In genomic region chr3:96828308-96828864, GRCm38 (mm10) we compare ENCODE assay signal across 19 mouse cellular contexts. TPM values are rescaled to one million over a fixed set of nuclear protein-coding genes. Genes with fewer than 3 reads are reported as not detected.
DNase-seq lines count a peak whose midpoint lies in the region; ATAC-seq and TF ChIP-seq lines count a peak whose summit lies in the region.
"Had no signal": no experiment of that assay in that cellular context is flagged by ENCODE, and none has a peak within 500 bp of the region (broad histone marks: within the 10 kb centered on the region; RNA-seq: fewer than 3 reads in every experiment).

No protein-coding gene starts in this region.

- no peaks in the 10 kb centered on the region for H3K36me3 ChIP-seq in heart, embryonic 11.5 days (ENCODE audit: control insufficient read depth, insufficient read depth, low read length)
- H3K36me3 ChIP-seq in stomach, embryonic 15.5 days = no peaks in the 10 kb centered on the region
- H3K36me3 ChIP-seq in stomach, postnatal 0 days (ENCODE audit: control insufficient read depth, insufficient read depth, low read length) = no peaks in the 10 kb centered on the region
- H3K36me3 ChIP-seq in midbrain, embryonic 13.5 days = no peaks in the 10 kb centered on the region
- H3K36me3 ChIP-seq: G1E; limb, embryonic 10.5 days; midbrain, embryonic 12.5 days had no signal

- no peak overlapping the region for H3K27ac ChIP-seq in heart, embryonic 11.5 days (ENCODE audit: low read depth, low read length)
- no peak overlapping the region for H3K27ac ChIP-seq in stomach, embryonic 15.5 days
- no peak overlapping the region for H3K27ac ChIP-seq in stomach, postnatal 0 days (replicated peaks)
- no peak overlapping the region for H3K27ac ChIP-seq in midbrain, embryonic 13.5 days
- H3K27ac ChIP-seq: limb, embryonic 10.5 days; liver, embryonic 14.5 days; midbrain, embryonic 12.5 days had no signal

- no peak for ATAC-seq in heart, embryonic 11.5 days (replicated peaks; ENCODE audit: insufficient number of reproducible peaks, low FRiP score, low TSS enrichment)
- no peak for ATAC-seq in stomach, embryonic 15.5 days (ENCODE audit: insufficient read depth, low FRiP score, low read depth)
- ATAC-seq in stomach, postnatal 0 days (ENCODE audit: low FRiP score, low TSS enrichment) = no peak
- peak; percentile 66; the same call in 1 of the 2 replicates for ATAC-seq in midbrain, embryonic 13.5 days

- TF ChIP-seq CTCF in stomach, postnatal 0 days (IDR thresholded peaks at IDR 0.05; ENCODE audit: low read depth) = no peak

- peaks cover 4% of the 10 kb centered on the region; the same call in 1 of the 2 replicates for H3K27me3 ChIP-seq in heart, embryonic 11.5 days (ENCODE audit: control insufficient read depth, insufficient read depth, low read length)
- no peaks in the 10 kb centered on the region for H3K27me3 ChIP-seq in stomach, embryonic 15.5 days (replicated peaks)
- no peaks in the 10 kb centered on the region for H3K27me3 ChIP-seq in stomach, postnatal 0 days (ENCODE audit: control insufficient read depth, insufficient read depth, low read length)
- no peaks in the 10 kb centered on the region for H3K27me3 ChIP-seq in midbrain, embryonic 13.5 days
- H3K27me3 ChIP-seq: midbrain, embryonic 12.5 days had no signal

- H3K9ac ChIP-seq in heart, embryonic 11.5 days (ENCODE audit: low read depth, low read length) = no peak overlapping the region
- H3K9ac ChIP-seq in stomach, embryonic 15.5 days = no peak overlapping the region
- no peak overlapping the region for H3K9ac ChIP-seq in stomach, postnatal 0 days (ENCODE audit: low read length)
- H3K9ac ChIP-seq in midbrain, embryonic 13.5 days (replicated peaks) = no peak overlapping the region
- H3K9ac ChIP-seq: liver, embryonic 14.5 days; midbrain, embryonic 12.5 days had no signal

- no peaks in the 10 kb centered on the region for H3K9me3 ChIP-seq in heart, embryonic 11.5 days (replicated peaks; ENCODE audit: control insufficient read depth, low read length)
- no peaks in the 10 kb centered on the region for H3K9me3 ChIP-seq in stomach, embryonic 15.5 days
- no peaks in the 10 kb centered on the region for H3K9me3 ChIP-seq in stomach, postnatal 0 days (ENCODE audit: control insufficient read depth, low read length)
- H3K9me3 ChIP-seq in midbrain, embryonic 13.5 days = no peaks in the 10 kb centered on the region
- H3K9me3 ChIP-seq: G1E; limb, embryonic 10.5 days; midbrain, embryonic 12.5 days had no signal

- H3K4me3 ChIP-seq in heart, embryonic 11.5 days (ENCODE audit: low read depth, low read length) = no peak overlapping the region
- H3K4me3 ChIP-seq in stomach, embryonic 15.5 days (replicated peaks) = no peak overlapping the region
- H3K4me3 ChIP-seq in stomach, postnatal 0 days (ENCODE audit: low read depth, low read length) = no peak overlapping the region
- no peak overlapping the region for H3K4me3 ChIP-seq in midbrain, embryonic 13.5 days (replicated peaks)
- H3K4me3 ChIP-seq: limb, embryonic 10.5 days; midbrain, embryonic 12.5 days had no signal

- no peak for DNase-seq in heart, adult 9 months (ENCODE audit: low spot score in 2 of 2)
- no peak for DNase-seq in stomach, postnatal 0 days (ENCODE audit: low spot score)
- DNase-seq in adrenal gland, adult 18-20 months (ENCODE audit: low spot score in 2 of 2) = no peak
- no peak for DNase-seq in left cerebral cortex, postnatal 36 days (ENCODE audit: low spot score in 2 of 2)
- no peak for DNase-seq in natural killer cell, adult 2 months (ENCODE audit: low spot score in 2 of 2)
- DNase-seq: B cell, adult 2 months; cerebellum, adult 9-11 months; gastrocnemius, postnatal 10 days; heart, postnatal 4 days; lung, postnatal 14 days; thymus, adult 18-20 months had no signal

- TF ChIP-seq EP300 in stomach, postnatal 0 days (optimal IDR thresholded peaks at IDR 0.05) = no peak

- WGBS in heart, embryonic 11.5 days (ENCODE audit: insufficient replicate concordance) = 25% methylated on average over 15 of the region's 15 CpGs
- 37% methylated on average over 15 of the region's 15 CpGs for WGBS in stomach, embryonic 15.5 days
- 34% methylated on average over 15 of the region's 15 CpGs for WGBS in stomach, postnatal 0 days
- 32% methylated on average over 15 of the region's 15 CpGs for WGBS in midbrain, embryonic 13.5 days

- intact Hi-C loops in left cerebral cortex, postnatal 36 days (cut with DNase I) = no loop called here

- H3K4me2 ChIP-seq in heart, embryonic 11.5 days = peak overlapping the region; percentile 48
- peak overlapping the region; percentile 10; the same call in 1 of the 2 replicates for H3K4me2 ChIP-seq in stomach, embryonic 15.5 days
- H3K4me2 ChIP-seq in stomach, postnatal 0 days (replicated peaks; ENCODE audit: low read depth) = no peak overlapping the region
- no peak overlapping the region for H3K4me2 ChIP-seq in midbrain, embryonic 13.5 days (replicated peaks)
- H3K4me2 ChIP-seq: midbrain, embryonic 12.5 days had no signal

- H3K4me1 ChIP-seq in heart, embryonic 11.5 days (ENCODE audit: control insufficient read depth, insufficient read depth, low read length) = 0 out of 2 replicates have a peak, but pooled peaks cover 6% of the 10 kb centered on the region
- no peaks in the 10 kb centered on the region for H3K4me1 ChIP-seq in stomach, embryonic 15.5 days
- no peaks in the 10 kb centered on the region for H3K4me1 ChIP-seq in stomach, postnatal 0 days (replicated peaks; ENCODE audit: control insufficient read depth, insufficient read depth)
- H3K4me1 ChIP-seq in midbrain, embryonic 13.5 days (replicated peaks) = peaks cover 3% of the 10 kb centered on the region; the same call in 1 of the 2 replicates
- H3K4me1 ChIP-seq: midbrain, embryonic 12.5 days had no signal

RNA-seq across cellular contexts. Expression of gene Pdzk1, which starts 0.7 kb away (rescaled TPM):
- 0.10 TPM in 1 of 2 replicates, not detected in the other for polyA plus RNA-seq in heart, embryonic 11.5 days (2014; fragmentation: Nextera tagmentation; extraction: Ambion mirVana)
- polyA plus RNA-seq in stomach, embryonic 15.5 days (2015; fragmentation: Nextera tagmentation; extraction: Ambion mirVana) = 2.6 and 3.5 TPM in 2 replicates
- 0.21 TPM in 2 replicates for polyA plus RNA-seq in stomach, postnatal 0 days (2015; fragmentation: Nextera tagmentation; extraction: Ambion mirVana)
- polyA plus RNA-seq in midbrain, embryonic 13.5 days (2015; fragmentation: Nextera tagmentation; extraction: Ambion mirVana) = 0.14 TPM in 1 of 2 replicates, not detected in the other
- under 1 TPM in 1 of 2 experiments, not detected in 1; 0.99 TPM for total RNA-seq in adrenal gland, adult 18-20 months (2021)
- total RNA-seq in left cerebral cortex, postnatal 36 days (2021) = under 1 TPM; 0.15 to 0.34 TPM
- total RNA-seq: gastrocnemius, postnatal 10 days had no signal
- polyA plus RNA-seq: limb, embryonic 10.5 days; midbrain, embryonic 12.5 days had no signal

RNA-seq across cellular contexts. Expression of gene Cd160, which starts 0.8 kb away (rescaled TPM):
- 0.14 TPM in 1 of 2 replicates, not detected in the other for polyA plus RNA-seq in heart, embryonic 11.5 days (2014; fragmentation: Nextera tagmentation; extraction: Ambion mirVana)
- 0.19 and 0.46 TPM in 2 replicates for polyA plus RNA-seq in stomach, embryonic 15.5 days (2015; fragmentation: Nextera tagmentation; extraction: Ambion mirVana)
- polyA plus RNA-seq in stomach, postnatal 0 days (2015; fragmentation: Nextera tagmentation; extraction: Ambion mirVana) = 0.13 and 0.15 TPM in 2 replicates
- 0.14 and 0.17 TPM in 2 replicates for polyA plus RNA-seq in midbrain, embryonic 13.5 days (2015; fragmentation: Nextera tagmentation; extraction: Ambion mirVana)
- under 1 TPM; 0.36 to 0.54 TPM for total RNA-seq in adrenal gland, adult 18-20 months (2021)
- not detected for total RNA-seq in left cerebral cortex, postnatal 36 days (2021)
- total RNA-seq: gastrocnemius, postnatal 10 days; heart, postnatal 4 days; layer of hippocampus, postnatal 14 days had no signal

Comparison
In these comparisons a context has a peak if more than half of its experiments do, and no peak if none do; other contexts are left out.
1. H3K4me2 ChIP-seq: peak in heart, embryonic 11.5 days (single experiment) and stomach, embryonic 15.5 days (single experiment); none in stomach, postnatal 0 days (single experiment) and midbrain, embryonic 13.5 days (single experiment).